Mouse (Mus musculus): Measurements from ENCODE around the gene Adamts2.

- TF ChIP-seq POLR2A (IDR thresholded peaks at IDR 0.05; ENCODE audit: borderline replicate concordance, extremely low read depth, insufficient read depth, insufficient read length, poor library complexity, severe bottlenecking): no peak
- TF ChIP-seq CTCF (IDR thresholded peaks at IDR 0.05; ENCODE audit: borderline replicate concordance, extremely low read depth, insufficient read depth, insufficient read length): no peak
Observed at GRCm38 (mm10) chr11:50620926-50621325, 19.0 kb downstream of the Adamts2 start.

Data from brain, embryonic 14.5 days (tissue).